Mouse (Mus musculus) brain, embryonic 14.5 days (tissue): ENCODE measurements at regions not wholly inside any gene's neighbourhood (a gene's known extent, or its start where the extent isn't known, plus 50 kb on each side); places are given as distances from the start of the nearest gene placed in this dataset.

ENCODE experiments used
- CTCF ChIP-seq: fragments of 200-500 bp; IDR thresholded peaks from 2 replicates; pipeline ENCODE4 v1.5.1; 2012; ENCODE audit warnings: inconsistent platforms, mild to moderate bottlenecking, moderate library complexity, borderline replicate concordance; ENCODE audit not compliant: insufficient read depth, insufficient read length; ENCODE audit errors: extremely low read depth
- POLR2A ChIP-seq: fragments of 200-500 bp; IDR thresholded peaks from 2 replicates; pipeline ENCODE4 v1.6.1; 2012; ENCODE audit warnings: mild to moderate bottlenecking, inconsistent platforms, borderline replicate concordance; ENCODE audit not compliant: poor library complexity, insufficient read depth, insufficient read length, severe bottlenecking; ENCODE audit errors: extremely low read depth

DNA sequence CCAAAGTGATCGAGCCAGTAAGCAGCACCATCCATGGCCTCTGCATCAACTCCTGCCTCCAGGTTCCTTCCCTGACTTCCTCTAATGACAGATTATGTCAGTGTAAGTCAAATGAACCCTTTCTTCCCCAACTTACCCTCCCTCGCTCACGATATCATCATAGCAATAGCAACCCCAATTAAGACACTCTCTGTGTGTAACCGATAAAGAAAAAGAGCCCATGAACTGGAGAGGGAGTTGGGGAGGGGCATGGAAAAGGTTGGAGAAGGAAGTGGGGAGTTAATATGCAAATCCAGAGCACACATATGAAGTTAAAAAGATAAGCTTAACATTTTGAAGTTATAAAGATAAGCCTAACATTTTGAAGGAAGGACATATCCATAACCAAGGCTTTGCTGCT lies 65.6 kb upstream of the Bach2 start:
- TF ChIP-seq CTCF (no peak), POLR2A (no peak)
